Mouse (Mus musculus): ENCODE measurements around the gene Gorasp1.

Gene Gorasp1

GRCm38 (mm10) chr9:119937005-119937773 lies at the start of gene Gorasp1, which contains the start of gene Ttc21a:
Gene Gorasp1 (minus strand): TSS chr9:119937565.
Gene Ttc21a (plus strand): TSS chr9:119937606.
- DNase-seq = peak; percentile 85 to 94

DNA sequence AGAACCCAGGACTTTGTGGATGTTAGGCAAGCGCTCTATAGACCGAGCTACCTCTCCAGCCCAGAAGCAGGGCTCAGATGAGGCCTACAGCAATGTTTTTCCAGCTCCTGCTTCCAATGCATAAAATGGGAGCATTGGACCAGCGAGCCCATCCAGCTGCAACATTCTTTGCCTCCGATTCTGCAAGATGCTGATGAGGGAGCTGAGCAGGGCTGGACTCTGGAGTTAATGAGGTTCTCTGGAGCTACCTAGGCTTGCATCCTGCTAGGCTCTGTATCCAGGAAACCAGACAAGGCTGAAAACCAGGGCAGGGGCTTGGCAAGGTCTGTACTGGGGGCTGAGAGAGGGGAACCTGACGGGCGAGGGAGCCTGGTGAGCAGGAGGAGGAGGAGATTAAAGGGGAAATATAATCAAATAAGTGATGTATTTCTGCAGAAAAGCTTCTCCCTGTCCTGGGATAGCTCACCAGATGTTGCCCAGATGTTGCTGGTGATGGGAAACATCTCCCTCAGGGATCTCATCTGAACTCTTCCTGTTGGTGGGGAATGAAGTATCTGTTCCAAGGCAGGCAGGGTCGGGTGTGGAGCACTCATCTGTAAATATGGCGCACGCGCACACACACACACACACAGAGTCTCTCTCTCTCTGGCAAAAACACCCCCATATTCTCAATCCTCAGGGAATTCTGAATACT lies 48.7 kb upstream of the Gorasp1 start:
- no peak for DNase-seq

DNA sequence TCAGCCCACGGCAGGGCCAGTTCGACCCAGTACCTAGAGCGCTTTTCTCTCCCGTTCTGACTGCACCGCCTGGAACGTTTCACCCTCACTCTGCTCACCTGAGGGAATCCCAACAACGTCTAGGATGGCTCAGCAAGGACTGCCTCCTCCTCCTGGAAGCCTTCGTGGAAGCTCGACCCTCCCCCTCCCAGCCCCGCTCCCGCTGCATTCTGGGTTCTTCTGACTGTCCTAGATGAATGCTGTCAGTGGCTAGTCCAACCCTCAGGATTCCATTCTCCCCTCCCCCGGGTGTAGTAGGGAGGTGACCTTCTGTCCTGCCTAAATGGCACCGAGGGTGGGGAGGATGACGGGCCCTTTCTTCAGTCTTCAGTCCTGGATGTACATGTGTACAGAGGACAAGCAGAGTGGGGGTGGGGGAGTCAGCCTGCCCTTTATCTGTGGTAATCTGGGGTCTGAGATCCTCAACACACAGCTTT lies 47.2 kb upstream of the Gorasp1 start, which contains the start of gene Csrnp1:
TSS of gene Csrnp1 (minus strand) at position 123 of the 476 bp plus-strand sequence.
- DNase-seq = no peak

DNA sequence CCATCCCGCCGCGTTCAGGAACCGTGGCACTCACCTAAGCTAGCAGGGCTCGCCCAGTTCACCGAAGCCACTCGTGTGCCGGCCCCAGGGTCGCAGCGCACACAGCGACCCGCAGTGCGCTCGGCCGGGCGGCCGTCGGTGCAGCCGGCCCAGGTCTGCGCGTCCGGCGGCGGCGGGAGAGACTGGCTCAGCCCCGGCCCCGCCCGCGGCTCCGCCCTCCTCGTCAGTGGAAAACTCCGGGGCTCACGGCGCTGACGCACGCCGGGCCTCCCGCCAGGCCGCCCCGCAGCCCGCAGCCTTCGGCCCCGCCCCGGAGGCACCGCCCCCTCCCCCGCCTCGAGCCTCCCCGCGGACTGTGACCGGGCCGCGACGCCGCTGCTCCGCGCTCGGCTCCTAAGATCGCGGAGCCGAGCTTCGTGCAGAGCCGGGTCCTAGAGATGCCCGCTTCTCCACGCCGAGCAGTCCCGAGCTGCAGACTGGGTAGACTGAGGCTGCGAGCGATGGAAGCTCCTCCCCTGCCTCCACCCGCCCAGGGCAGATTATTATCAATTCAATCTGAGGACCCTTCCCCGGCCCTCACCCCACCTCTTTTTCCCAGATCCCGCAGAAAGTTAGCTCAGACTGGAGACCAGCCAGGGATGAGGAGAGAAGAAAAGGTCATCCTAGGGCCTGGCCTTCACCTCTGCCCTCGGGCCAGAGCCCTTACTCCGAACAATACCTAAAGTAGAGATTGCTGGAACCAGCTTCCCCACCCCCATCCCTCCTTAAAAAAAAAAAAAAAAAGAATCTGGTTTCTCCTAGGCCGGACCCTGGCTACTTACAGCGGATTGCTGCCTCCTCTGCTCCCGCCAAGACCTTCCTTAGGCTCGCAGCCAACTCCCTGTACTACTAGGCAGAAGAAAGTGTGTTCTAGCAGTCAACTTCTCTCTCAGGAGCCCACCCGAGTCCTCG lies 46.5 kb upstream of the Gorasp1 start:
- DNase-seq = peak; percentile 90 to 91

- DNase-seq = peak; percentile 69 to 73
These were observed 45.7 kb upstream of the Gorasp1 start for GRCm38 (mm10) chr9:119982956-119983551.

DNA sequence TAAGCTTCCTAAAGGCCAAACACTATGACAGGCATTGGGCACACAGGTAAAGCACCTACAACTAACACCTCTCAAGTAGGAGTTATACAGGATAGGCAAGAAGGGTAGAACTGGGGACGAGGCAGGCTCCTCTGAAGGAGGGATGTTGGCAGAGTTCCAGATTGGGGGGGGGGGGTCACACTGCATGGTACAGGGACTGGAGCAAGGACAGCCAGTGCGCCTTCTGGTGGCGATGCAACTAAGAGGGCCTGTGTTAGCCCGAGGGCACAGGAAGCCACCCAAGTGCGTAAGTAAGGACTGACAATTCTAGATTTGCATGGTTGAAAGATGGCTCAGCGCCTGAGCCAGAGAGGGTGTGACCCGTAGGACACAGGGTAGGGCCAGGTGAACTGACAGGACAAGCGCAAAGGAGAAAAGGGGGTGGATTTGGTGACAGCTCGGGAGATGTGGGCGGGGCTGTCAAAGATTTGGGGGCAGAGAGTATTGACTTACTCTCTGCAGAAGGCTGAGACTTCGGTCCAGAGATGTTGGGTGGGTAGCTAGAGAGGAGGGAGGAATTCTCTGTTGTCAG lies 45.0 kb upstream of the Gorasp1 start:
- peak; percentile 72 to 74 for DNase-seq

DNA sequence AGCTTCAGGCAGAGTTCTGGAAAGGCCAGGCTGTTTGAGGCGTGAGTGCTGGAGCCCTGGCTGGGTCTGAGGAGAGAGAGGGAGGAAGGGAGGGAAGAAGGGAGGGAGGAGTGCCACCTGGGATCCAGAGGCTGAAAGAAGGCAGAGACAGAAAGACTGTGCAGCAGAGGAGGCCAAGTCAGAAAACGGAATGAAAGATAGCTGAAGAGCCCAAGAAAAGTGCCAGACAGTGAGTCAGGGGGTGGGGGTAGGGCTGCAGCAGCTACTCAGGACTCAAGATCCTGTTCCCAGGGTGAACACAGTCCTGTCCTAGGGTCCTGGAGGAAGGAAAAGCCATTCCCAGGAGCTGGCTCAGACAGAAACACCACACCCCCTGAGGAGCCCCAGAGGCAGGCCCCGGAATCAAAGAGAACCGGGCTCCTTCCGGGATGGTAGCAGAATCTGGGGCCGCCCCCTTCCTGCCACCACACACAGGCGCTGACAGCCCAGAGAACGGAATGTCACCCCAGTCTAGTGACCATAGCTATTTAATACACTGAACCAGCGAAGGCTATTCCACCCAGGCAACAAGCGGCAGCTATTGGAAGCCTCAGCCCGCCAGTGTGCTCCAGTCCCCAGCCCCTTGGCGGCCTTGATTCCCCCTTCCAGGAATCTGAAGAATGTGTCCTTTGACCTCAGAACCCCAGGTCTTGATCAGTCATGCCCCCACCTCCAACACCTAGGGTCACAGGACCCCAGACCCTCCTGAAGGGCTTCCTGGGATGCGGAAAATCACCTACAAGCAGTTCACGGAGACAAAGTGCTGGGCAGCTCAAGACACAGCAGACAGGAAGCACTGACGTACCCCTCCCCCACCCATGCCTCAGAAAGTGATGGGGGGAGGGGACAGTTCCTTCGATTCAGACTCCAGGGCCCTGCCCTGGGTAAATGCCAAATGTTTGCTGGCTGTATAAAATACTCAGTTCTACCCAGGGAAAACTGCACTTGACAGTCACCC lies 44.1 kb upstream of the Gorasp1 start:
- peak; percentile 70 to 71 for DNase-seq

DNA sequence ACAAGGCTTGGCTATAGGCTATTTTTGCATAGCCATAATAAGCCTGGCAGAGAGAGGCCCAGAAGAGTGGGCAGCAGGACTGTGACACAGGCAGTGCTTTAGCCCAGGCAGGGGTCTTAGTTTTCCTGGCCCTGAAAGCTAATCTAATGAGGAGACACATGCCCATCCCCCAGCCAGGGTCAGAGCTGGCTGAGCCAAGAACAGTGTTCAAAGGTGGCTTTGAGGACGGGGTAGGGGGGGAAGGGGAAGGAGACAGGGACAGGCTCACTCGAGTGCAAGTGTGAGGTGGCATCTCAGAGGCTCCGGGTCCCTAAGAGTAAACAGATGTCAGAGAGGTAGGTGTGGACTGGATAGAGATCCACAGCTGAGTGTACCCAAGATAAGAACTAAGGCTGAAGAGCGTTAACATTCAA lies 43.4 kb upstream of the Gorasp1 start:
- DNase-seq = no peak

DNA sequence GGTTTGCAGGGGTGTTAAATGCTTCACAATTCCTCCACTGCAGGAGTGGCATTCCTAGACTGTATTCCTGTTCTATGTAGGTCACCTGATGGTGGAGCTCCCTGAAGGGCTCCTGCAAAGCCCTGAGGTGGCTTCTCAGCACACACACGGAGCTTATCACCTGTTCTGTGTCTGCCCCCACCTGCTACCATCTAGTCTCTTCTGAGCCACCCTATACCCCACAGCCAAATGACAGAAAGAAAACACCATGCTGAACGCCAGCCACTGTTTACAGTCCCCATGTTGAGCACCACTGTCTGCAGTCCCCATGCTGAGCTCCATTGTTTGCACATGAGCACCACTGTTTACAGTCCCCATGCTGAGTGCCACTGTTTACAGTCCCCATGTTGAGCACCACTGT lies 42.4 kb upstream of the Gorasp1 start:
- DNase-seq = no peak

- DNase-seq = no peak
These were observed 41.6 kb upstream of the Gorasp1 start for GRCm38 (mm10) chr9:119978811-119979441.

DNA sequence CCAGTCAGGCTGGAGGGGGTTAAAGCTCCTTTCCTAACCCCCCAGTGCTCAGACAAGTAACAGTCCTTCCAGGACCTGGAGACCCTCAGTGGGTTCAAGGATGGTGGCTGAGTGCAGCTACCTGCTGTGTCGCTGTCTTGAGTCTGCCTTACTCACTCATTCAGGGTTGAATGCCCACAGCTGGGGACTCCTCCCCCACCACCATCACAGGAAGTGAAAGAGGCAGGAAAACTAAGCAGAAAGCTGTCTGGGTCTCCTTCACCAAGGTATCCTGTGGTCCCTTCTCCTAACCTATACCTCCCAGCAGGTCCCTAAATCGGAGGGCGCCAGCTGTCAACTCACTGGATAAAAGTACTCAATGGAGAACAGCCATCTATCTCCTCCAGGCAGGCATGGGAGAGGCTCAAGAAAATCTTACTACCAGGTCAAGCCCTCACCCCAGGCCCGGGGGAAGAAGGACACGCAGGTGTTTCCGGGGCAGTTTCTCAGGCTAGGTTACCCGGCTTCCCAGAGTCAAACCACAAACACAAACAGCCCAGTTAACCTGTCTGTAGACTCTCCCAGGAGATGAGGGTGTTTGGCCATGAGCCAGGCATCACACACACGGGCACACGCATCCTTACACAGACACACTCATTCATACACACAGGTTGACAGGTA lies 40.9 kb upstream of the Gorasp1 start:
- peak; percentile 68 to 69 for DNase-seq

DNA sequence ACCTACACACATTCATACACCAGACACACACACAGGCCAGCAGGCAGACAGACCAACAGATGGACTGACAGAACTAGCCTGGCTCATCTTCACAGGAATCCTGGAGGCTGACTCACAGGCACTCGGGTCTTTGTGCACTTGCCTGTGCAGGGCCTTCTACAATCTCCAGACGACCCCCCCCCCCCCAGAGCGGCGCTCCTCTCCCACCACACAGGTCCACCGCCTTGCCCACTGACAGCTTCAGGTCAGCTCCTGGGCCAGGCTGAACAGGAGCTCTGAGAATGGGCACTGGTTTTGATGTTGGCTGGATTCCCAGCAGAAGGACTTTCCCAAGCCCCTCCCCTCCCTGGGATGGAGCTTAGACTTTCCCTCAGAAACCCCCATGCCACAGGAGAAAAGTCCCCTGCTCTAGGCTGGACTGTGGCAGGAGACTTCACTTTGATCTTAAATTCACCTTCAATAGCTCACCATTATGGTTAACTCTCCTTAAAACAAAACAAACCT lies 40.2 kb upstream of the Gorasp1 start:
- DNase-seq = no peak

DNA sequence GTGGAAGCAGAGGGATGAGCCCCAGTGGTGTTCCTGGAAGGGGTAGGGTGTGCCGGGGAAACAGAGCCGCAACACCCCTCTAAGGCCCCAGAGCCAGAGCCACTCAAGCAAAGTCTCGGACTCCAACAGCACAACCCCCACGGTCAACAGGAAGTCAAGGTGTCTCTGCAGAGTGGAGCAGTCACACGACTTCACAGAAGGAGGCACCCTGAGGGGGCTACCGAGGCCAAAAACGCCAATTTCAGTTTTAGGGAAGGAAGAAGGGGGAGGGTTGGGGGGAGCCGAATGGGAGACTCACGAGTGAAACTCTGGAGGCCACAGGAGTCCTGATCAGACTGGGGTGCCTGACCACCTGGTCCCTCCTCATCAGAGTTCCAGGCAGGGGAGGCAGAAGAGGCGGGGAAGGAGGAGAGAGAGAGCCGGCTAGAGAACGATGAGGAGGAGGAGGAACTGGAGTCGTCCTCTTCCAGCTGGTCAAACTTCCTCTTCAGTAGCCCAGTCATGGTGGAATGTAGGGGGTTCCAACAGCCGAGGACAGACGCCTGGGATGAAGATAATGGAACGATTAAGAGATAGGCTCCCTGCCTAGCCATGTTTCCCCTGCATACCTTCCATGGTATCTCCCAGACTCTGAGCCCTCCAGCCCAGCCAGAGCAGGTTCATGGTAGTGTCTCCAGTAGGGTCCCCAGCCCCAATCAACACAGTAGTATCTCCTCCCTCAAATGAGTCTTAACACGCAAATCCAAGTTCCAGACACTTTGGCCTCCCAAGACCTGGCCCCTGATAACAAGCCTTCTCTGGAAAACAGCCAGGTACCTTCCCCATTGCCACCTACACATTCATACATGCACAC lies 39.6 kb upstream of the Gorasp1 start:
- peak; percentile 30 to 44 for DNase-seq

GRCm38 (mm10) chr9:119975286-119975685 lies 37.9 kb upstream of the Gorasp1 start:
- no peak for DNase-seq

DNA sequence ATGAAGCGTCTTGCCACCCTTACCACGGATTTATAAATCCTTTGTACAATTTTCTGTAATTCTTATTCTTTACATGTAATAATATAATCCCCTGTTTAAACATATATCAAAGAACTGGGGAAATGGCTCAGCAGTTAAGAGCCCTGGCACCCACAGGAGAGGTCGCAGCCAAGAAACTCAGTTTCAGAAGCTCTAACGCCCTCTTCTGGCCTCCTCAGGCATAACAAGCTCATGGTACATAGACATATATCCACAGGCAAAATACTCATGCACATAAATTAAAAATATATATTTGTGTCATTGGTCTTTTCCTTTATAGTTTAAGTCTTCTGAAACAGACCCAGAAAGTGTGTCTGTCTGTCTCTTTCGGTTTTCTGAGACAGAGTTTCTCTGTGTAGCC lies 37.2 kb upstream of the Gorasp1 start:
- DNase-seq = no peak

- peak in 1 of 2 experiments; percentile 42 for DNase-seq
These were observed 36.6 kb upstream of the Gorasp1 start for GRCm38 (mm10) chr9:119973869-119974520.

DNA sequence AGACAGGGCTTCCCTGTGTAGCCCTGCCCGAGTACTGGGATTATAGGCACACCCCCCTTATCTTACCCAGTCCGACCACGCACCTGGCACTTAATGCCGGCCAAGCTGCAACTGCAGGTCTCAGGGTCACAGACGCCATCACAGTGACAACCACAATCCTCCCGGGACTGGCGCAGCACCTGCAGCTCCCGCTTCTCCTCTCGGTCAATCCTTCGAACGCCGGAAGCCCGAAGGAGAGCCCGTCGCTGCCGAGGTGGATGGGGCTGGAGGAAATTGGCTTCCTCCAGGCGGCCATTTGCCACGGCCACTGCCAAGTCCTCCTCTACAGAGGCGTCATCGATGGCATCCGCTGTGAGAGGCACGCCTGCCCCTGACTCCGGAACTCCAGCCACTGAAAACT lies 35.9 kb upstream of the Gorasp1 start:
- no peak for DNase-seq

DNA sequence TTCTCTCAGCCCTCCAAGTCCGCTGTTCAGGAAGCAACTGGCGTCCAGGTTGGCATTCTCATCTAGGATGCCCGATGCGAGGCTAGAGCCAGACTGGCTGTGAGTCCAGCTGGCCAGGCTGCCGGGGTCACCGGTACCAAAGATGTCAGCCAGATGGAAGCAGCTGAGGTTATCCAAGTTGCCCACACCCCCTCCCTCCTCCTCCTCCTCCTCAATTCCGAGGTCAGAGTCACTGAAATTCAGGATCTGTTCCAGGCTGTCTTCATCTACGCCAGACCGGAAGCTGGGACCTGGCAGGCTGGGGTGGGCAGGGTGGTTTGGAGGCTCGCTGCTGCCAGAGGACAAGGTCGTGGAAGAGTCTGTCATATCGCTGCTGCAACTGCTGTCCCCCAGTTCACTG lies 35.2 kb upstream of the Gorasp1 start:
- no peak for DNase-seq

Measured in spleen, adult 18-20 months (tissue).